Mouse (Mus musculus) left cerebral cortex, adult 8-10 months (tissue): ENCODE measurements at regions not wholly inside any gene's neighbourhood (a gene's known extent, or its start where the extent isn't known, plus 50 kb on each side); places are given as distances from the start of the nearest gene placed in this dataset.

Experiments
- DNase-seq, 2 experiments: peaks; one replicate each; pipeline ENCODE4 v3.0.0; 2022; ENCODE audit warnings: low spot score in 2 of 2

- DNase-seq, result no peak
Observed at GRCm38 (mm10) chr13:84644024-84644423, 421.9 kb downstream of the Tmem161b start.

GRCm38 (mm10) chr13:84646899-84647298 is 424.8 kb downstream of the Tmem161b start:
- no peak for DNase-seq

GRCm38 (mm10) chr13:84648056-84648455 is 426.0 kb downstream of the Tmem161b start:
- DNase-seq, result no peak

- DNase-seq, result no peak
Observed at GRCm38 (mm10) chr13:84663967-84664366, 441.9 kb downstream of the Tmem161b start.

GRCm38 (mm10) chr13:84680971-84681370 is 458.9 kb downstream of the Tmem161b start:
- DNase-seq, result no peak

GRCm38 (mm10) chr13:84685930-84686329 is 463.8 kb downstream of the Tmem161b start:
- no peak for DNase-seq

GRCm38 (mm10) chr13:84693462-84693861 is 471.4 kb downstream of the Tmem161b start:
- no peak for DNase-seq

GRCm38 (mm10) chr13:84698472-84699080 is 476.5 kb downstream of the Tmem161b start:
- no peak for DNase-seq

GRCm38 (mm10) chr13:84741231-84741630 is 448.0 kb upstream of the Ccnh start:
- DNase-seq, result no peak

- no peak for DNase-seq
Observed at GRCm38 (mm10) chr13:84748331-84748730, 440.9 kb upstream of the Ccnh start.

- no peak for DNase-seq
Observed at GRCm38 (mm10) chr13:84749214-84749613, 440.0 kb upstream of the Ccnh start.

- no peak for DNase-seq
Observed at GRCm38 (mm10) chr13:84750136-84750535, 439.1 kb upstream of the Ccnh start.

- no peak for DNase-seq
Observed at GRCm38 (mm10) chr13:84751576-84752490, 437.4 kb upstream of the Ccnh start.

GRCm38 (mm10) chr13:84752491-84752820 is 436.8 kb upstream of the Ccnh start:
- DNase-seq, result no peak

GRCm38 (mm10) chr13:84753751-84754500 is 435.3 kb upstream of the Ccnh start:
- no peak for DNase-seq

GRCm38 (mm10) chr13:84754821-84755725 is 434.1 kb upstream of the Ccnh start:
- DNase-seq, result no peak

GRCm38 (mm10) chr13:84756796-84757335 is 432.3 kb upstream of the Ccnh start:
- no peak for DNase-seq

GRCm38 (mm10) chr13:84757896-84758567 is 431.2 kb upstream of the Ccnh start:
- DNase-seq, result no peak

GRCm38 (mm10) chr13:84758568-84758900 is 430.7 kb upstream of the Ccnh start:
- DNase-seq, result peak; percentile 52 to 90

GRCm38 (mm10) chr13:84759061-84759460 is 430.1 kb upstream of the Ccnh start:
- no peak for DNase-seq
